Mouse (Mus musculus) thymus, adult 18-20 months (tissue): ENCODE measurements at regions not wholly inside any gene's neighbourhood (a gene's known extent, or its start where the extent isn't known, plus 50 kb on each side); places are given as distances from the start of the nearest gene placed in this dataset.
"Not testable (repeated sequence)": the region's sequence is repeated elsewhere in the genome, so short reads cannot be mapped to it uniquely, and the experiment has no call there.

Source experiments
- DNase-seq, 2 experiments: peaks; one replicate each; pipeline ENCODE4 v3.0.0; 2022; ENCODE audit warnings: mixed read lengths in 2 of 2

- peak in 1 of 2 experiments; percentile 66 for DNase-seq
Observed at GRCm38 (mm10) chrX:50602461-50602875, 174.2 kb upstream of the Olfr1324 start.

- DNase-seq: peak in 1 of 2 experiments; percentile 75
Observed at GRCm38 (mm10) chrX:50600262-50600661, 172.0 kb upstream of the Olfr1324 start.

GRCm38 (mm10) chrX:50599780-50600179 lies 171.5 kb upstream of the Olfr1324 start:
- DNase-seq: peak in 1 of 2 experiments; percentile 66

GRCm38 (mm10) chrX:50597626-50598025 lies 169.3 kb upstream of the Olfr1324 start:
- DNase-seq: not testable (repeated sequence)

- DNase-seq: peak in 1 of 2 experiments; percentile 55
Observed at GRCm38 (mm10) chrX:50597105-50597504, 168.8 kb upstream of the Olfr1324 start.

- not testable (repeated sequence) for DNase-seq
Observed at GRCm38 (mm10) chrX:50594976-50595375, 166.7 kb upstream of the Olfr1324 start.

GRCm38 (mm10) chrX:50591477-50591876 lies 163.2 kb upstream of the Olfr1324 start:
- DNase-seq: peak in 1 of 2 experiments; percentile 22

- DNase-seq: peak in 1 of 2 experiments; percentile 53
Observed at GRCm38 (mm10) chrX:50590673-50591341, 162.5 kb upstream of the Olfr1324 start.

- no peak for DNase-seq
Observed at GRCm38 (mm10) chrX:50588892-50589291, 160.6 kb upstream of the Olfr1324 start.

- no peak for DNase-seq
Observed at GRCm38 (mm10) chrX:50583741-50584580, 155.7 kb upstream of the Olfr1324 start.

GRCm38 (mm10) chrX:50580200-50580599 lies 151.9 kb upstream of the Olfr1324 start:
- peak in 1 of 2 experiments; percentile 46 for DNase-seq

GRCm38 (mm10) chrX:50576824-50577223 lies 148.5 kb upstream of the Olfr1324 start:
- peak in 1 of 2 experiments; percentile 63 for DNase-seq

GRCm38 (mm10) chrX:50572191-50573095 lies 144.1 kb upstream of the Olfr1324 start:
- peak in 1 of 2 experiments; percentile 51 for DNase-seq

GRCm38 (mm10) chrX:50569087-50569486 lies 140.8 kb upstream of the Olfr1324 start:
- peak in 1 of 2 experiments; percentile 35 for DNase-seq

- DNase-seq: peak in 1 of 2 experiments; percentile 65
Observed at GRCm38 (mm10) chrX:50566345-50566744, 138.0 kb upstream of the Olfr1324 start.

- peak in 1 of 2 experiments; percentile 45 for DNase-seq
Observed at GRCm38 (mm10) chrX:50565031-50565430, 136.7 kb upstream of the Olfr1324 start.

- no peak for DNase-seq
Observed at GRCm38 (mm10) chrX:50560915-50561314, 132.6 kb upstream of the Olfr1324 start.

- peak in 1 of 2 experiments; percentile 56 for DNase-seq
Observed at GRCm38 (mm10) chrX:50550297-50550696, 122.0 kb upstream of the Olfr1324 start.

- peak in 1 of 2 experiments; percentile 66 for DNase-seq
Observed at GRCm38 (mm10) chrX:50549713-50550112, 121.4 kb upstream of the Olfr1324 start.

GRCm38 (mm10) chrX:50537785-50538159 lies 109.5 kb upstream of the Olfr1324 start:
- not testable (repeated sequence) for DNase-seq

- peak in 1 of 2 experiments; percentile 16 for DNase-seq
Observed at GRCm38 (mm10) chrX:50537122-50537784, 109.0 kb upstream of the Olfr1324 start.

GRCm38 (mm10) chrX:50504047-50504446 lies 75.7 kb upstream of the Olfr1324 start:
- DNase-seq: no peak
